Comparison of ENCODE assay signal across 8 mouse cellular contexts in genomic region chr1:61771213-61771612, GRCm38 (mm10).
DNase-seq lines count a peak whose midpoint lies in the region; ATAC-seq lines count a peak whose summit lies in the region.

No protein-coding gene starts in this region.

- no peaks in the 10 kb centered on the region for H3K36me3 ChIP-seq in liver, embryonic 12.5 days
- no peaks in the 10 kb centered on the region for H3K36me3 ChIP-seq in forebrain, embryonic 16.5 days (ENCODE audit: control insufficient read depth, insufficient read depth)
- H3K36me3 ChIP-seq in hindbrain, embryonic 15.5 days = no peaks in the 10 kb centered on the region

- H3K9ac ChIP-seq in liver, embryonic 12.5 days = no peak overlapping the region
- no peak overlapping the region for H3K9ac ChIP-seq in forebrain, embryonic 16.5 days (replicated peaks; ENCODE audit: low read depth, low read length)
- H3K9ac ChIP-seq in hindbrain, embryonic 15.5 days = no peak overlapping the region

- no peaks in the 10 kb centered on the region for H3K27me3 ChIP-seq in liver, embryonic 12.5 days (replicated peaks)
- H3K27me3 ChIP-seq in forebrain, embryonic 16.5 days (replicated peaks; ENCODE audit: control insufficient read depth, insufficient read depth, low read length) = no peaks in the 10 kb centered on the region
- H3K27me3 ChIP-seq in hindbrain, embryonic 15.5 days = no peaks in the 10 kb centered on the region

- H3K4me3 ChIP-seq in liver, embryonic 12.5 days = no peak overlapping the region
- H3K4me3 ChIP-seq in forebrain, embryonic 16.5 days (replicated peaks; ENCODE audit: low read length) = no peak overlapping the region
- no peak overlapping the region for H3K4me3 ChIP-seq in hindbrain, embryonic 15.5 days

- no peak for ATAC-seq in liver, embryonic 12.5 days
- ATAC-seq in forebrain, embryonic 16.5 days = 0 out of 2 replicates have a peak, but pooled peaks have one; percentile 36
- 0 out of 2 replicates have a peak, but pooled peaks have one; percentile 11 for ATAC-seq in hindbrain, embryonic 15.5 days (ENCODE audit: low FRiP score, low read depth)
- peak; percentile 95 for ATAC-seq in megakaryocyte progenitor cell, adult 5-6 weeks (replicated peaks; ENCODE audit: poor library complexity)

- H3K4me1 ChIP-seq in liver, embryonic 12.5 days = no peaks in the 10 kb centered on the region
- no peaks in the 10 kb centered on the region for H3K4me1 ChIP-seq in forebrain, embryonic 16.5 days (replicated peaks; ENCODE audit: control insufficient read depth, insufficient read depth, low read length)
- H3K4me1 ChIP-seq in hindbrain, embryonic 15.5 days (replicated peaks) = no peaks in the 10 kb centered on the region

- no peak overlapping the region for H3K27ac ChIP-seq in liver, embryonic 12.5 days
- H3K27ac ChIP-seq in forebrain, embryonic 16.5 days (ENCODE audit: low read length) = no peak overlapping the region
- H3K27ac ChIP-seq in hindbrain, embryonic 15.5 days (replicated peaks) = no peak overlapping the region

- DNase-seq in liver = peak; percentile 54
- DNase-seq in brain, embryonic 18.5 days (ENCODE audit: low read depth, low spot score) = peak; percentile 42
- peak; percentile 46 to 54 for DNase-seq in layer of hippocampus, postnatal 36 days
- peak; percentile 21 to 65 for DNase-seq in spleen, postnatal 4 days (ENCODE audit: low spot score in 2 of 2)

- no peaks in the 10 kb centered on the region for H3K9me3 ChIP-seq in liver, embryonic 12.5 days (replicated peaks)
- no peaks in the 10 kb centered on the region for H3K9me3 ChIP-seq in forebrain, embryonic 16.5 days (ENCODE audit: control insufficient read depth, low read length)
- no peaks in the 10 kb centered on the region for H3K9me3 ChIP-seq in hindbrain, embryonic 15.5 days

- no peak overlapping the region for H3K4me2 ChIP-seq in liver, embryonic 12.5 days
- H3K4me2 ChIP-seq in forebrain, embryonic 16.5 days (ENCODE audit: low read length) = no peak overlapping the region
- no peak overlapping the region for H3K4me2 ChIP-seq in hindbrain, embryonic 15.5 days
